Mouse (Mus musculus) mature B cell (primary cell): ENCODE data around the gene Entpd8.

ENCODE experiments used
- in situ Hi-C: fragments of 300-500 bp; cut with MboI; formaldehyde crosslinking; loops from 2 replicates; pipeline ENCODE4 v1.14.3; 2019

Entpd8 gene

GRCm38 (mm10) chr2:25095109-25095850, 15.2 kb downstream of the Entpd8 start, which contains the start of gene Noxa1:
Noxa1 (minus strand) TSS chr2:25095149.
- in situ Hi-C loops: no loop called here

- in situ Hi-C loops: no loop called here
Measured at GRCm38 (mm10) chr2:25098005-25098615, 18.0 kb downstream of the Entpd8 start.

GRCm38 (mm10) chr2:25098956-25099355, 18.9 kb downstream of the Entpd8 start:
- in situ Hi-C loops: no loop called here

GRCm38 (mm10) chr2:25099703-25100102, 19.6 kb downstream of the Entpd8 start:
- in situ Hi-C loops: no loop called here

- in situ Hi-C loops: no loop called here
Measured at GRCm38 (mm10) chr2:25104122-25104521, 24.0 kb downstream of the Entpd8 start.

- in situ Hi-C loops: no loop called here
Measured at GRCm38 (mm10) chr2:25106045-25106444, 25.9 kb downstream of the Entpd8 start.

- in situ Hi-C loops: no loop called here
Measured at GRCm38 (mm10) chr2:25109487-25109886, 29.4 kb downstream of the Entpd8 start.

GRCm38 (mm10) chr2:25110505-25111183, 30.5 kb downstream of the Entpd8 start:
- in situ Hi-C loops: no loop called here

- in situ Hi-C loops: no loop called here
Measured at GRCm38 (mm10) chr2:25111184-25111791, 31.2 kb downstream of the Entpd8 start.

- in situ Hi-C loops: no loop called here
Measured at GRCm38 (mm10) chr2:25114308-25114707, 34.2 kb downstream of the Entpd8 start.

GRCm38 (mm10) chr2:25115442-25115841, 35.3 kb downstream of the Entpd8 start:
- in situ Hi-C loops: no loop called here

GRCm38 (mm10) chr2:25120963-25121362, 40.9 kb downstream of the Entpd8 start:
- in situ Hi-C loops: no loop called here

GRCm38 (mm10) chr2:25122666-25123065, 42.6 kb downstream of the Entpd8 start:
- in situ Hi-C loops: no loop called here

- in situ Hi-C loops: no loop called here
Measured at GRCm38 (mm10) chr2:25123527-25123926, 43.4 kb downstream of the Entpd8 start.

- in situ Hi-C loops: no loop called here
Measured at GRCm38 (mm10) chr2:25124411-25124810, 44.3 kb downstream of the Entpd8 start.

- in situ Hi-C loops: no loop called here
Measured at GRCm38 (mm10) chr2:25125146-25125545, 45.0 kb downstream of the Entpd8 start.

GRCm38 (mm10) chr2:25126011-25127010, 46.2 kb downstream of the Entpd8 start:
- in situ Hi-C loops: no loop called here

- in situ Hi-C loops: no loop called here
Measured at GRCm38 (mm10) chr2:25127206-25127605, 47.1 kb downstream of the Entpd8 start.

- in situ Hi-C loops: no loop called here
Measured at GRCm38 (mm10) chr2:25128072-25128471, 48.0 kb downstream of the Entpd8 start.

- in situ Hi-C loops: no loop called here
Measured at GRCm38 (mm10) chr2:25131601-25132000, 51.5 kb downstream of the Entpd8 start.
